ENCODE assay signal across 41 mouse cellular contexts in genomic region chrX:96416970-96417369, GRCm38 (mm10). TPM values are rescaled to one million over a fixed set of nuclear protein-coding genes. Genes with fewer than 3 reads are reported as not detected.
"Had no signal": no experiment of that assay in that cellular context is flagged by ENCODE, and none has a peak within 500 bp of the region (broad histone marks: within the 10 kb centered on the region; RNA-seq: fewer than 3 reads in every experiment).

No protein-coding gene starts in this region.

- H3K36me3 ChIP-seq: limb, embryonic 10.5 days; limb, embryonic 12.5 days; limb, embryonic 13.5 days; limb, embryonic 15.5 days; liver, embryonic 12.5 days; liver, embryonic 13.5 days; liver, embryonic 15.5 days; lung, embryonic 15.5 days; midbrain, embryonic 10.5 days; midbrain, embryonic 12.5 days; midbrain, embryonic 13.5 days; midbrain, embryonic 15.5 days; neural tube, embryonic 12.5 days had no signal

- H3K9ac ChIP-seq: limb, embryonic 12.5 days; limb, embryonic 13.5 days; limb, embryonic 15.5 days; liver, embryonic 12.5 days; liver, embryonic 13.5 days; liver, embryonic 14.5 days; liver, embryonic 15.5 days; liver, postnatal 0 days; lung, embryonic 14.5 days; lung, embryonic 15.5 days; midbrain, embryonic 12.5 days; midbrain, embryonic 13.5 days; midbrain, embryonic 15.5 days; neural tube, embryonic 12.5 days had no signal

- DNase-seq: left cerebral cortex, postnatal 4 days; liver; liver, embryonic 13.5 days; liver, postnatal 0 days; lung, adult 18-20 months; lung, adult 2 months; lung, embryonic 14.5 days; lung, postnatal 10 days; lung, postnatal 14 days; lung, postnatal 4 days; midbrain, embryonic 14.5 days had no signal

- H3K27ac ChIP-seq: limb, embryonic 10.5 days; limb, embryonic 12.5 days; limb, embryonic 13.5 days; limb, embryonic 15.5 days; liver, embryonic 12.5 days; liver, embryonic 13.5 days; liver, embryonic 14.5 days; liver, embryonic 15.5 days; lung, embryonic 15.5 days; macrophage; midbrain, embryonic 10.5 days; midbrain, embryonic 12.5 days; midbrain, embryonic 13.5 days; midbrain, embryonic 15.5 days; neural tube, embryonic 12.5 days had no signal

- H3K9me3 ChIP-seq: limb, embryonic 10.5 days; limb, embryonic 12.5 days; limb, embryonic 13.5 days; limb, embryonic 15.5 days; liver, embryonic 12.5 days; liver, embryonic 13.5 days; liver, embryonic 15.5 days; lung, embryonic 15.5 days; megakaryocyte, embryonic 14.5 days; midbrain, embryonic 10.5 days; midbrain, embryonic 12.5 days; midbrain, embryonic 13.5 days; midbrain, embryonic 15.5 days; neural tube, embryonic 12.5 days had no signal

- H3K4me1 ChIP-seq: limb, embryonic 10.5 days; limb, embryonic 12.5 days; limb, embryonic 13.5 days; limb, embryonic 15.5 days; liver, embryonic 13.5 days; liver, embryonic 15.5 days; lung, embryonic 15.5 days; megakaryocyte, embryonic 14.5 days; midbrain, embryonic 10.5 days; midbrain, embryonic 12.5 days; midbrain, embryonic 13.5 days; midbrain, embryonic 15.5 days; neural tube, embryonic 12.5 days had no signal

- H3K27me3 ChIP-seq: limb, embryonic 12.5 days; limb, embryonic 13.5 days; limb, embryonic 15.5 days; liver, embryonic 12.5 days; liver, embryonic 13.5 days; liver, embryonic 15.5 days; lung, embryonic 15.5 days; megakaryocyte, embryonic 14.5 days; midbrain, embryonic 12.5 days; midbrain, embryonic 13.5 days; midbrain, embryonic 15.5 days; neural tube, embryonic 12.5 days had no signal

- H3K4me3 ChIP-seq: limb, embryonic 10.5 days; limb, embryonic 12.5 days; limb, embryonic 13.5 days; limb, embryonic 15.5 days; liver, embryonic 12.5 days; liver, embryonic 13.5 days; liver, embryonic 15.5 days; lung, embryonic 15.5 days; megakaryocyte, embryonic 14.5 days; midbrain, embryonic 10.5 days; midbrain, embryonic 12.5 days; midbrain, embryonic 13.5 days; midbrain, embryonic 15.5 days; myocyte; neural tube, embryonic 12.5 days had no signal

RNA-seq across cellular contexts. Expression of gene Heph, which starts 38.2 kb away (rescaled TPM):
- total RNA-seq: megakaryocyte-erythroid progenitor cell, adult 5-6 weeks; monocyte, adult 5-6 weeks had no signal
- polyA plus RNA-seq: macrophage, myocyte had no signal

RNA-seq across cellular contexts. Expression of gene Hsf3, which starts 39.1 kb away (rescaled TPM):
- total RNA-seq: left cerebral cortex, postnatal 10 days; left cerebral cortex, postnatal 14 days; left cerebral cortex, postnatal 25 days; left cerebral cortex, postnatal 36 days; left cerebral cortex, postnatal 4 days; liver, adult 2 months; megakaryocyte progenitor cell, adult 5-6 weeks; megakaryocyte, adult 5-6 weeks; megakaryocyte-erythroid progenitor cell, adult 5-6 weeks; midbrain, postnatal 0 days; monocyte, adult 5-6 weeks had no signal
- polyA plus RNA-seq: liver, adult 2 months; liver, embryonic 11.5 days; liver, embryonic 12.5 days; liver, embryonic 13.5 days; liver, embryonic 14.5 days; liver, embryonic 15.5 days; liver, embryonic 16.5 days; liver, postnatal 0 days; lung, adult 2 months; macrophage; midbrain, embryonic 12.5 days; midbrain, embryonic 14.5 days; midbrain, embryonic 16.5 days; midbrain, postnatal 0 days; myocyte; neural tube, embryonic 11.5 days; neural tube, embryonic 12.5 days had no signal
